Mouse (Mus musculus) layer of hippocampus, postnatal 14 days (tissue): Measurements from ENCODE around the gene G3bp1. TPM values are rescaled to one million over a fixed set of nuclear protein-coding genes. Genes with fewer than 3 reads are reported as not detected.
A peak's percentile ranks its signal among the peaks of the same experiment; 100 is the strongest.

Source experiments
- DNase-seq, 2 experiments: peaks; one replicate each; pipeline ENCODE4 v3.0.0; 2021 to 2022; ENCODE audit warnings: low spot score in 2 of 2, mixed read lengths in 1 of 2
- long read RNA-seq, 2 experiments: library from polyadenylated mRNA; stranded (forward); transcript quantifications; one replicate each; pipeline ENCODE4 v2.0.0; 2021
- total RNA-seq, 2 experiments: library from RNA; stranded (reverse); gene quantifications; 2 replicates each; pipeline ENCODE4 v1.2.3; 2021

The G3bp1 gene
- 10 to 100 TPM; 38.1 to 40.3 TPM for total RNA-seq
- long read RNA-seq, experiment 1, full-length matches to known transcripts: 217 of 262 reads
- long read RNA-seq, experiment 1, partial matches to known transcripts: 4 of 262 reads
- long read RNA-seq, experiment 1, other reads (novel, unspliced or antisense): 41 of 262 reads
- long read RNA-seq, experiment 2, full-length matches to known transcripts: 284 of 335 reads
- long read RNA-seq, experiment 2, partial matches to known transcripts: 13 of 335 reads
- long read RNA-seq, experiment 2, other reads (novel, unspliced or antisense): 38 of 335 reads

DNA sequence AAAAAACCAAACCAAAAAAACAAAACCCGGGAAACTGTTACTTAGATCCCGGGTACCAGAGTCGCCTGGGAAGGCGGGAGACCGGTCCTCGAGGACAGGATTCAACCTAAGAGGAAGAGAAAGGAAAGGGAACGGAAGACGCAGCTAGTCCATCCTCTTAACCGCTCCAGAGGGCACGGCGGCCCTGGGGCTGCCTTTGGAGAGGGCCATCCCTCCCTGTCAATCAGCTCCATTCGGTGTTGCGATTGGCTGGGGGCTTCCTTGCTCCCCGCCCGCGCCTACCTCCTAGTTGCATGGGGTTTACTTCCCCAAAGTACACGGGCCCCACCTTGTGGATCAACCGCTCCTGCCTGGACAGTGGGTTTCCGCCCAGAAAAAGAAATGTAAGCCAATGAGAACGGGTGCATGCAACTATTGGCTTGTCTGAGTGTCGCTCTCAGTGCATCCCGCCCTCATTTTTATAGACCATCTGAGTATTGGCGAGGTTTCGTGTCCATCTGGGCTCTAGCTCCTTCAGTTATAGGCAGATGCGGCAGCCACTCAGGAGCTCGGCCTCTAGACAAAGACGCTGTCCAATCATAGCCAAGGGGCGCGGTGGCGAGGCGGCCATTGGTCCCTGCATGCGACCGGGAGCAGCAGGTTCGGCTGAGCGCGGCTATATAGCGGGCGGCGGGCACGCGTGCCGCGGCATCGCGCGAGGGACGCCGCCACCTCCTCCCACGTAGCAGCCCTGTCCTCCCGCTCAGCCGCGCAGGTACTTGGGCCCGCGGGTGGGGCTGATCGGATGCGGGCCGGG lies at the start of gene G3bp1:
Gene G3bp1, plus strand, starts transcription at position 638 of the 796 bp plus-strand sequence.
- DNase-seq: peak; percentile 99 to 100

DNA sequence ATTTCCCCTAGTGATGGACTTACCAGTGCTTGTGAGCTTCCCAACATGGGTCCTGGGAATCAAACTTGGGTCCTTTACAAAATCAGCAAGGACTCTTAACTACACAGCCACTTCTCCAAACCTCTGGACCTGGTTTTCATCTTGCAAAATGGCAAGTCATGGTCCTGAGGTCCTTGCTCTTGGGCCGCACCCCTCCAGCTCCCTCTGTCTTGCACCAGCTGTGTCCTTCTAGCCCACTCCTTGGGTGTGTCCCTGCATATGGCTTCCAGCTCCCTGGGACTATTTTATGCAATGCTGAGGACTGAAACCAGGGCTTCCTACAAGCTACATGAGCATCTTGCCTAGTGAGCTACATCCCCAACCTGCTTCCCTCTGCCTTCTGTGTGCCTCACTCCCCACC lies 46.5 kb upstream of the G3bp1 start, which contains the start of gene Sparc:
Gene Sparc, minus strand, starts transcription at position 206 of the 400 bp plus-strand sequence.
- DNase-seq: no peak

DNA sequence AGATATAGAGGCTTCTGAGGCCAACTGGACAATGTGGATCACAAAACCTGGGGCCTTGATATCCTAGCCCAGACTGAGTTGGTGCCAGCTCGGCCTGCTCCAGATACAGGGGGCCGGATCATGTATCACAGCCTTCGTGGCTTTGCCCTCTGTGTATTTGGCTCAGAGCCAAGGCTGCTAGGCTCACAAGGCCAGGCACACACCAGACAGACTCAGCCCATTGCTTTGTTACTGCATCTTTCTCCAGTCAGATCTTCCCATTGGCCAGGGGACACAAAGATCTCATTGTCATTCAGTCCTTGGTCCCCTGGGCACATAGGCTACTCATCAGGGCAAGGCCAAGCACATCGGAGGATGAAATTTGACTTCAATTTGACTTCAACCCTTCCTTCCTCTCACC lies 45.7 kb upstream of the G3bp1 start:
- DNase-seq: no peak

DNA sequence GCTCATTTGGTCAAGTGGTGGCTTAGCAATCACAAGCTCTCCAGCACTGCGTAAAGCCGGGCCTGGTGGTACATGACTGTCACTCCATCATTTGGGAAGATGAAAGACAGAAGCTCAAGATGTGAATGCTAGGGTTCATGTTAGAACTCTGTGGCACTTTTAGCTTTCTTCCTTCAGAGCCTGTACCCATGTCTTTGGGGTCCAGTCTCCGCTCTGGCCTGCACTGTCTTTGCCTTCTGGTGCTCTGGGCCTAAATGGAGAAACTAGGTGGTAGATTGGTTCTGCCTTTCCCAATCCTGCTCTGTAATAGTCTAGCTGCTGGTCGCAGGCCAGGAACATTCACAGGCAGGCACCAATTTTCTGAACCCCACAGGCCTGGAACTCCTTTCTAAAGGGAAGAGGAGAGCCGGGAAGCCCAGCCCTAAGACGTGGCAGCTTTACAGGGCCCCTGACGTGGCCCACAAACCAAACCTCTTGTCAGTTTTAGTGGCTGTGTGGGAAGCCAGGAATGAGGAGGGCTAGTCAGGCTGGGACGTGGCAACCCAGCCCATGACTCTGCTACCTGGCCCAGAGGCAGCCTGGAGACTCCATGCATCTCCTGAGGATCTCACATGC lies 44.6 kb upstream of the G3bp1 start:
- no peak for DNase-seq

DNA sequence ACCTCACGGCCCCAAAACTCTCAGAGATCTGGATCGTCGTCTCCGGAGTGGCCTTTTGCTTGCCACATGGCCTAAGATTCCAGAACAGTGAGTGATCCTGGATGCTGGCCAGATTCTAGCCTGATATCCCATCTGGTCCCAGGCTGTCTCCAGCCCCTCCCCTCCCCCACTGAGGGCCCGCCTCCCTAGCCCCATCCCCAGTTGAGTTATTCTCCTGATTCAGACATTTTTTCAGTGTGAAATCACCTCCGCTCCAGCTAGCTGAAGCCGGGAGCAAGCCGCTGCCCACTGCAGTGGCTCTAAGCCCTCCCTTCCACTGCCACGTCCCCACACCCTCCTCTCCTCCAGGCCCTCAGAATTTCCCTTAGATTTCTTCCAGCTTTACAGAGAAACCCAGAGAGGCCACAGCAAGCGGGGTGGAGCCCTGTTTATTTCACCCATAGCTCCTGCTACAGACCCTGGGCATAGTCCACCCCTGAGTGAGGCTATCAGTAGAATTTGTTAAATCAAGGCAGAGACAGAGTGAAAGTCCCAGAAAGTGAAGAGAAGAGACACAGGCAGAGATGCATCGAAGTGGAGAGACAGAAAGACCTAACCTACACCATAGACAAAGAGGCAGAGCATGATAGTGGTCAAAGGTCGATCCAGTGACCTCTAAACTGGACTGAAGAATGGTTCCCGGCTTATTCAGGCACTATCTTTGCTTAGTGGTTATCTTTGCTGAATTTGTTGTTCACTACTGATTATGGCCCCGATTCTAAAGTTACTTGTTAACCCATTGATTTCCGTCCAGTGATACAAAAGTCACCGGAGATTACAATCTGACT lies 41.1 kb upstream of the G3bp1 start:
- DNase-seq: peak in 1 of 2 experiments; percentile 24

DNA sequence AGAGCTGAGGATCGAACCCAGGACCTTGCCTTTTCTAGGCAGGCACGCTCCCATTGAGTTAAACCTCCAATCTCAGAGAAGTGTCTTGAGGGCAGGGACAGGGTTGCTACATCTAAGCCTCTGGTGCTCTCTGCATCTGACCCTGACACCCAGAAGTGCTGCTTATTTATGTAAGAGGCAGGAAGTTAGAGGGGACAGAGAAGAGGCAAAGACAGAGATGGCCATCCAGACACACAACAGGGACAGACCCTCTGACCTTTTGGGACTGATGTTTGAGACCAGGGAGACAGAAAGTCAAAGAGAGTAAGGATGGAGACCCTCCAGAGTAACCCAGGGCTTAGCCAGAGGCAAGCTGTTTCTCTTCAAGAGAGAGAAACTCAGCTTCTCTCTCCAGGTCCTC lies 39.5 kb upstream of the G3bp1 start:
- DNase-seq: no peak

DNA sequence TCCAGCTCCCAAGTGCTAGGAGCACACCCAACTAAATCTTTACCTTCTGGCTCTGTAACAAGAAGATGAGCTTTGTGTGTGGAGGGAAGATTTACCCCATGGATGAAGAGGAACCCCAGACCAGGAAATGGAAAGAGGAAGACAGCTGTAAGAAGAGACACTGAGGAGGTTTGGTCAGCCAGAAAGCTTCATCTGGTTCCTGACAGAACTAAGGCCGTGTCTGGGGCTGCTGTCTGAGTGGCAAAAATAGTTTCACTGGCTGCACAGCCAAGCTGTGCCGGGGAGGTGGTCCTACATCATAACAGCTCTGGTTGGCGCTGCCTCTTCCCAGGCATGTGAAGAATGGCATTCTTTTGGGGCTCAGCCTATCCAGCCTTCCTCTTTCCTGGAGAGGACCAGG lies 36.5 kb upstream of the G3bp1 start:
- no peak for DNase-seq

DNA sequence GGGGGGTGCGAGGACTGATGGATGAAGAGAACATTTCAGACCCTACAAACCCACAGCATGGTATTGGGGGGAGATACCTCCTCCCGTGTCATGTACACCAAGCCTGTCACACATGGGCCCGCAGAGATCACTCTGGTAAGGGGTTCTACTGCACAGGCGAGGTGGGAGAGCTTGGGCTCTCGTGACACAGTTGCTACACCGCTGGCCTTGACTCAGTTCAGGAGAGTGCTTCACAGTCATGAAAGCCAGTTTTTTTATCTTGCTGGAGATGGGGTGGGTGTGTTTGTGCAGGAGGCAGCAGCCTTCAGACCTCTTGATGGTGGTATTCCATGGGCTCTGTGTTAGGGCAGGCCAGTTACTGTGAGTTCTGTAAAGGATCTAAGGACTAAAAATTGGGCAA lies 33.4 kb upstream of the G3bp1 start:
- DNase-seq: no peak

DNA sequence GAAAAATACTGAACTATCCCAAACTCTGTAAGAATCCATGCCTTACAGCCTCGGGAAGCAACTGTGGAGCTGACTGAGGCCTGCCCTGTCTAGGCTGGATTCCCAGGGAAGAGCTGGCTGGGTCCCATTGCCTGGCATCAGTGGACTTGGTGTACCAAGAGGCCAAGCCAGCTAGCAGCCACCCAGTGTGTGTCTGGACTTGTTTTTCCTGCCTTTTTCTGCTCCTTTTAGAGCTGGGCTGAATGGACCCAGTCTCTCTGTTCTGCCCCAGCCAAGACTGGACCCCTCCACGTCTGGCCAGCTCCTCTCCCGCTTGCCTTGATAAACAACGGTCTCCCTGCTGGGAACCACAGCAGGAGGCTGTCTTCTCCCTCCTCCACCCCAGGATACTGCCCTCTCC lies 31.5 kb upstream of the G3bp1 start:
- DNase-seq: peak; percentile 52 to 85

DNA sequence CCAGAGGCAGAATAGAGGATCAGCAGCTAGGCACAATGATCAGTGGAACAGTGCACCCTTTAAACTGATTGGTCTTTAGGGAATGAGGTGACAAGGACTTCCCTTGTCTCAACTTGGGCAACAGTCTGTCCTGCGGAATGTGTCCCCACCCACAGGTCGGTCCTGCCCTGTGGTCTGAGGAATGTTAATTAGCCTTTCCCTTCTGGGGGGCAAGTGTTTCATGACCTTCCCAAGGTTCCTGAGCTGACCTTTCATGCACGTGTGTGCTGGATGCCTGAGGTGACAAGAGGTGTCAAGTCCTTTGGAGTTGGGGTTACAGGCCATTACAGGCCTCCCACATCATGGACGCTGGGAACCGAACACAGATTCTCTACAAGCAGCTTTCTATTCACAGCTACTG lies 29.8 kb upstream of the G3bp1 start:
- no peak for DNase-seq

DNA sequence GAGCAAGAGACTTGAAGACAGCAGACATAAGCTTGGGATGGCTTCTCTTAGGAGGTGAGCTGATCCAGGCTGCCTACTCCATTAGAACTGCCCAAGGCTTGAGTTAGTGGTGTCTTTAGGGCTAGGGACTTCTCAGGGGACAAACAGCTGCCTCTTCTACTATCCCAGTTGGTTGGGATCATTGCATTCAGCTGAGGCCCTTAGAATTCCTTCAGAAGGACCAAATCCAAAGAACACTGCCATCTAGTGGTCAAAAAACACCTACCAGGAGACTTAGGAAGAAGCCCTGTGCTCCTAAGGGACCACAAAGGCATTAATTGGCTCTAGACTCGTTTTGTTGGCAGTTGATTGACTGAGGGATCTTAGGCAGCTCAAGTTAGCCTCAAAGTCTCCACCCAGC lies 24.7 kb upstream of the G3bp1 start:
- DNase-seq: peak in 1 of 2 experiments; percentile 83

DNA sequence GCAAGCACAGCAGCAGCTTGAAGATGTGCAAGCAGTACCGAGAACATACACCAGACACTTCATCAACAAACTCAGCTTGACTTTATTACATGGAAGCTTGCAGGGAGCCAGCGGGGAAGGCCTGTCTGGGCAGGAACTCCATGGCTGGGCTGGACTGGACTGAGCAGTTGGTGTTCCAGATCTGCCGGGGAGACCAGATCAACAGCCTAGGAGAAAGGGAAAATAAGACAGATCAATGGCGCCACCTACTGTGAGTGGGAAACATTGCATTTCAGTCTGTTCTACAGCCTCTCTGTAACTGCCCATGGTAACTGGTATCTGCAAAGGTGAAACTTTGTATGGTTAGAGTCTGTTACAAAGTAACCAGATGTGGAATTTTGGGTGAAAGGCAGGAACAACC lies 22.9 kb upstream of the G3bp1 start:
- DNase-seq: peak; percentile 83 to 91

DNA sequence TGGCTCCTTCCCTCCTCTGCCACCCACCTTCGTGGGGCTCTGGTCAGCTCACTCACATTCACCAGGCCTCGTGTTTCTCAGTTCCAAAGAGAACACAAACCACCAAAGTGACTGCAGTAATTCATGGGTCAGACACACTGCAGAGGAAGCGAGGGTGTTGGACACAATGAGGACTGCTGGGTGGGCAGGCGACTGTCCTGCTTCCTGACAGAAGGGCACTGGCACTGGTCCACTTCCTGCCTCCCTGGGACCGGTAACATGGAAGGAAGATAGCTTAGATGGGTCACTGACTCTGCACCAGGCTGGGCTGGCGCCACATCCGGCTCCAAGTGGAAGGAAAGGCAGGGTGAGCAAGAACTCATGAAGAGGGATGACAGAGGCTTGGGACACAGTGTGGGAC lies 20.0 kb upstream of the G3bp1 start:
- DNase-seq: no peak

DNA sequence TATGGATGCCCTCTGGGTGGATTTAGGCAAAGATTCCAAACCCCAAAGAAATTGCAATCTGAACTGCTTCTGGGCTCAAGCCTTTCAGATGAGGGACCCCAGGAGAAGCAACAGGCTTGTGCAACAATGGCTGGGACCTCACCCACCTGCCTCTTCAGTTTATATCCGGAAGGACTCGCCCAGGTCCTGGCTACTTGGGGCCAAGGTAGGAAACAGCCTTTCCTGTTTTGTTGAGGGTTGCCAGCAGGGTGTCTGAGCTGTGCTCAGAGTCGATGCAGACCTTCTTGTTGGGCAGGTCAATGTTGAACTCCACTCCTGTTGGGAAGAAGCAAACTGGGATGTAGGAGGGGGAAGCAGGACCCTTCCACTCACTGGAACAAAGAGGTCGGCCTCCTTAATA lies 19.2 kb upstream of the G3bp1 start:
- no peak for DNase-seq

DNA sequence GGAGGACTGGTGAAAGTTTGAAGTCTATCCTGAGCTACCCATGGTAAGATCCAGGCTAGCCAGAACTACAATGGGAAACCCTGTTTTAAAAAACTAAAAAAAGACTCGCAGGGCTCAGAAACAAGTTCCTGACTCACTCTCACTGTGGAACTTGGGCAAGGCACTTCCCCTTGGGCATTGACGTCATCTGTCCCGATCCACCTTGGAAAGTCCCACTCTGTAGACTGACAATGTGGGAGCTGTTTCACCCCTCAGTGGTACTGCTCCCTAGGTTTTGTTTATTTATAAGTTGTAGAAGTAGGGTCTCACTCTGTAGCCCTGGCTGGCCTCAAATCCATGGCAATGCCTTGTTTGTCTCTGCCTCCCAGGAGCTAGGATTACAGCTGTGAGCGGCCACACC lies 15.8 kb upstream of the G3bp1 start:
- DNase-seq: no peak

DNA sequence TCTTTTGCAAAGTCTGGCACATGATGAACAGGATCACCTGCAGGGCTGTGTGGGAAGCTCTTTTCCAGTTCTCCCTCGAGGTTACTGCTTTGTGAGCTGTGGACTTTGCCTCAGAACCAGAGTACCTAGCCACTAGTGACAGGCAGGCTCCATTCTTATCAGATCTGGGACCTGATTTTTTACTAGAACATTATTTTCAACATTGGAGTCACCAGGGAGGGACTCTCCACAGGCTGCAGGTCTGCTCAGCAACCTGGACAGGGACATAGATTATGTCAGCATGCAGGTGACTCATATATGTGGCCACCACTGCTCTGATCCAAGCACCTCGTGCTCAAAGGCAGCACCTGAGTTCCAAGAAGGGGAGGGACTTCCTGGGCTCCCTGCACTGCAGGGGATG lies 14.3 kb upstream of the G3bp1 start:
- no peak for DNase-seq

DNA sequence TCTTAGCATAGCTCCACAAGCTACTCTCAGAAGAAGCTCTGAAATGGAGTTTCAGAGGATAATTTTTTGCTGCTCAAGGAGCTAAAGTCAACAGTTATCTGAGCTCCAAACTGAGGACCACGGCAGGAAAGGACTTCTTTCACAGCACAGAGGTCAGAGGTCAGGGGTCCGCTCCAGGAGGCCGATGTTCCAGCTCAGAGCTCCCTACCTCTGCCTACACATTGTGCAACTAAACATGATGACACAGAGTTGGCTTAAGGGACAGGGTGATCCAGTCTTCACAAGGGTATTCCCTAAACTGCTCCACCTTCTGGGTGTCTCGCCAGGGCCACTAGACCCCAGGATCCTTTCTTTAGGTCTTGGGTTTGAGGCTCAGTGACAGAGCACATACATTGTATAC lies 11.0 kb upstream of the G3bp1 start:
- DNase-seq: no peak

DNA sequence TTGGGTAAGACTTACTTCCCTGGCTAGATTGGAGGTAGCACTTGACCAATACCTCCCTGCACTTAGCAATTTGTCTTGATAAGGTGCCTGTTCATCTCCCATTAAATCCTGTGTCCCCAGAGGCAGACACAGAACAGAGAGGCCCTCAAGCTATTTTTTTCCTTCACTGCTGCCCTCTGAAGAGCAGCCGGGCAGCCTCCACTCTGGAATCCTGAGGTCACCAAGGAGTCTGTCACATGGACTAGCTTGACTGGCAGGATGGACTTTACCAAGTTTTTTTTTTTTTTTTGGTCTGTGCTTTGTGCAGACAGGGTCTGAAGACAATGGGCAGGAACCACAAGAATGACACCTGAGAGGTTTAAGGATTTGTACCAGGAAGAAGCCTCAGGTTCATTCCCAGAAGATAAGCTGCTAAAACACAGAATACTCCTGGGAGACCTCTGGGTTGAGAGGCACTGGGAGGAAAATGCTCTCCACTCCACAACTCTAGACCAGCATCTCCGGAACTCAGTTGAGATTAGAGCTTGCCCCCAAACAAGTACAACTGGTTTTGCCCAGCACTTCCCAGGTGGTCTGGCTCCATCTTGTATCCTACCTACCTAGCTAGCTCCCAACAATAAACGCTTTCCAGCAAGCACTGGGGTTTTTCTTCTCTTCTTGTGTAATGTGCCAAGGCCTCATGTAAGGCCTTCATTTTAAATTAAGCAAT lies 9.5 kb upstream of the G3bp1 start:
- DNase-seq: no peak

DNA sequence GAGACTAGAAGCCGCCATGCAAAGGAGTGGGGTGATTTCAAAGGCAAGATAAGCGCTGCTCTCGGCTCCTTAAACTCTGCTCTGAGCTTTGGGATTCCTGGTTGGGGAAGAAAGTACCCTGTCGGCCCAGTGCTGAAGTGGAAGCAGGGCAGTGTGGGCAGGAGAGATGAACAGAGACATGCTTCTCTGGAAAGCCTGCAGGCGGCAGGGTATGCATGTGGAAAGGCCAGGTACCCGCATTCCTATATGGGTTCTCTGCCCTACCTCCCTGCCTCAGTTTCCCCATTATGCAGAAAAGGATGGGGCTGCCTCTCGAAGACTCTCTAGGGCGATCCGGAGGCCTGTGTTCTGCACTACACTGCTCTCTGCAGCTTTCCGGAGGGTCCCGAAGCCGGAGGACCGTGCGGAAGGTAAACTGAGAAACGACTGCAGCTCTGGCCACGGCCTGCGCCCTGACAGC lies 8.9 kb upstream of the G3bp1 start:
- DNase-seq: peak in 1 of 2 experiments; percentile 28

DNA sequence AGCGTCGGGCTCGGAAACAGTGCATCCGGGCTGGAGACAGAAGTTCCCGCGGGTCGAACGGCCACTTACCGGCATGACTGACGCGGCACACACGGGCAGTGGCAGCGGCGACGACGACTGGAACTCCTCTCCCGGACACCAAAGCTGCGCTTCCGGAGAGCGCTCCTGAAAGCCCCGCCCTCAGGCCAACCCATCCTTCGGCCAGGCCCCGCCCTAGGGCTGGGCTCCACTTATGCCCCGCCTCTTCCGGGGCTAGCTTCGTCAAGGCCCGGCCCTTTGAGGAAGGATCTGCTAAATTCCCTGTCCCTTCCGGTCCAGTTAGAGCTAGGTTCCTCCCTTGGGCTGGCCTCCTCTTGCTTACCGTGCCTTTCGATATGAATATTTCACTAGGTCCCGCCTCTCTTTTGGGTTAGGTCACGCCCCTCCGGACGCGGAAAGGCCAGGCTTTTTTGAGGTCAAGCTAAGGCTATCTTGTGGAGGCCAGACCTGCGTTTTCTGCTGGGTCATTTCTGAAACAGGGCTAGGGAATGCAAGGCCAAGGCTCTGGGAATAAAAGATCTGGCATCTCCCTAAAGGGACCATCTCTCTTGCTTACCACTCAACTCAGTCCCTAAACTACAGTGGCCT lies 8.4 kb upstream of the G3bp1 start, which contains the start of gene Atox1:
Gene Atox1, minus strand, starts transcription at position 221 of the 627 bp plus-strand sequence.
- peak; percentile 90 to 95 for DNase-seq
